Mouse (Mus musculus): ENCODE results near the gene Espn.
A peak's percentile ranks its signal among the peaks of the same experiment; 100 is the strongest.

GRCm38 (mm10) chr4:152145473-152145872 lies 6.7 kb downstream of the Espn start:
- no peak for TF ChIP-seq GATA1 (IDR thresholded peaks at IDR 0.05; ENCODE audit: borderline replicate concordance, low read length)
- TF ChIP-seq TAL1 (conservative IDR thresholded peaks at IDR 0.05; ENCODE audit: low read depth, low read length) = peak; percentile 83

Data from G1E (cell line).